Mouse (Mus musculus): Measurements from ENCODE around the gene Dnah8. TPM values are rescaled to one million over a fixed set of nuclear protein-coding genes. Genes with fewer than 3 reads are reported as not detected.

The Dnah8 gene
- polyA plus RNA-seq, 1 experiment from 2014 or later = 2.9 TPM

- 90% methylated on average over 19 of the region's 19 CpGs for WGBS
- no peak overlapping the region for H3K4me2 ChIP-seq (ENCODE audit: low read length)
- no peak for ATAC-seq
Observed at GRCm38 (mm10) chr17:30800261-30800985, 176.3 kb downstream of the Dnah8 start.

GRCm38 (mm10) chr17:30803668-30804067 is 179.5 kb downstream of the Dnah8 start:
- 92% methylated on average over 9 of the region's 9 CpGs for whole genome bisulfite sequencing
- H3K9ac ChIP-seq (ENCODE audit: low read depth, low read length) = no peak overlapping the region
- no peak overlapping the region for H3K27ac ChIP-seq (ENCODE audit: low read length)
- peaks cover 17% of the 10 kb centered on the region for H3K4me1 ChIP-seq (ENCODE audit: control insufficient read depth, insufficient read depth, low read length)
- no peaks in the 10 kb centered on the region for H3K9me3 ChIP-seq (replicated peaks; ENCODE audit: control insufficient read depth, low read length, poor library complexity, severe bottlenecking)
- H3K4me2 ChIP-seq (ENCODE audit: low read length) = no peak overlapping the region
- no peaks in the 10 kb centered on the region for H3K36me3 ChIP-seq (ENCODE audit: control insufficient read depth, insufficient read depth, low read length)
- no peak for ATAC-seq
- H3K4me3 ChIP-seq (ENCODE audit: low read depth, low read length) = no peak overlapping the region
- no peaks in the 10 kb centered on the region for H3K27me3 ChIP-seq (ENCODE audit: control insufficient read depth, insufficient read depth, low read depth, low read length)

More at GRCm38 (mm10) chr17:30800261-30800985, 176.3 kb downstream of the Dnah8 start:
- Histone ChIP-seq H3K27ac (ENCODE audit: low read length) (no peak overlapping the region), H3K36me3 (ENCODE audit: control insufficient read depth, insufficient read depth, low read length) (no peaks in the 10 kb centered on the region), H3K27me3 (ENCODE audit: control insufficient read depth, insufficient read depth, low read depth, low read length) (no peaks in the 10 kb centered on the region), H3K9ac (ENCODE audit: low read depth, low read length) (no peak overlapping the region), H3K4me3 (ENCODE audit: low read depth, low read length) (no peak overlapping the region), H3K4me1 (ENCODE audit: control insufficient read depth, insufficient read depth, low read length) (peaks cover 7% of the 10 kb centered on the region), H3K9me3 (replicated peaks; ENCODE audit: control insufficient read depth, low read length, poor library complexity, severe bottlenecking) (no peaks in the 10 kb centered on the region)

- peak overlapping the region; percentile 18; the same call in 1 of the 2 replicates for H3K9ac ChIP-seq (ENCODE audit: low read depth, low read length)
- H3K27me3 ChIP-seq (ENCODE audit: control insufficient read depth, insufficient read depth, low read depth, low read length) = no peaks in the 10 kb centered on the region
- H3K9me3 ChIP-seq (replicated peaks; ENCODE audit: control insufficient read depth, low read length, poor library complexity, severe bottlenecking) = no peaks in the 10 kb centered on the region
- 0 out of 2 replicates have a peak, but pooled peaks have one; percentile 27 for ATAC-seq
- H3K4me2 ChIP-seq (ENCODE audit: low read length) = no peak overlapping the region
- no peaks in the 10 kb centered on the region for H3K36me3 ChIP-seq (ENCODE audit: control insufficient read depth, insufficient read depth, low read length)
- 12% methylated on average over 8 of the region's 8 CpGs for WGBS
- no peak overlapping the region for H3K4me3 ChIP-seq (ENCODE audit: low read depth, low read length)
- peak overlapping the region; percentile 39; the same call in 1 of the 2 replicates for H3K27ac ChIP-seq (ENCODE audit: low read length)
- H3K4me1 ChIP-seq (ENCODE audit: control insufficient read depth, insufficient read depth, low read length) = peaks cover 29% of the 10 kb centered on the region
Observed at GRCm38 (mm10) chr17:30804955-30805354, 180.8 kb downstream of the Dnah8 start.

- H3K4me1 ChIP-seq (ENCODE audit: control insufficient read depth, insufficient read depth, low read length) = peaks cover 33% of the 10 kb centered on the region
- H3K4me2 ChIP-seq (ENCODE audit: low read length) = peak overlapping the region; percentile 21; the same call in 1 of the 2 replicates
- H3K4me3 ChIP-seq (ENCODE audit: low read depth, low read length) = no peak overlapping the region
- peak overlapping the region; percentile 60 for H3K27ac ChIP-seq (ENCODE audit: low read length)
- H3K27me3 ChIP-seq (ENCODE audit: control insufficient read depth, insufficient read depth, low read depth, low read length) = no peaks in the 10 kb centered on the region
- H3K9me3 ChIP-seq (replicated peaks; ENCODE audit: control insufficient read depth, low read length, poor library complexity, severe bottlenecking) = no peaks in the 10 kb centered on the region
- H3K9ac ChIP-seq (ENCODE audit: low read depth, low read length) = 0 out of 2 replicates have a peak overlapping the region, but pooled peaks have one; percentile 31
- 22% methylated on average over 12 of the region's 12 CpGs for WGBS
- no peaks in the 10 kb centered on the region for H3K36me3 ChIP-seq (ENCODE audit: control insufficient read depth, insufficient read depth, low read length)
- no peak for ATAC-seq
Observed at GRCm38 (mm10) chr17:30805511-30806059, 181.4 kb downstream of the Dnah8 start.

GRCm38 (mm10) chr17:30808866-30809660 is 184.9 kb downstream of the Dnah8 start:
- H3K27me3 ChIP-seq (ENCODE audit: control insufficient read depth, insufficient read depth, low read depth, low read length) = no peaks in the 10 kb centered on the region
- peak; percentile 68; the same call in 1 of the 2 replicates for ATAC-seq
- H3K4me3 ChIP-seq (ENCODE audit: low read depth, low read length) = no peak overlapping the region
- peaks cover 33% of the 10 kb centered on the region for H3K4me1 ChIP-seq (ENCODE audit: control insufficient read depth, insufficient read depth, low read length)
- 0 out of 2 replicates have a peak overlapping the region, but pooled peaks have one; percentile 33 for H3K4me2 ChIP-seq (ENCODE audit: low read length)
- 39% methylated on average over 15 of the region's 15 CpGs for WGBS
- no peaks in the 10 kb centered on the region for H3K36me3 ChIP-seq (ENCODE audit: control insufficient read depth, insufficient read depth, low read length)
- H3K27ac ChIP-seq (ENCODE audit: low read length) = peak overlapping the region; percentile 28; the same call in 1 of the 2 replicates
- no peak overlapping the region for H3K9ac ChIP-seq (ENCODE audit: low read depth, low read length)
- no peaks in the 10 kb centered on the region for H3K9me3 ChIP-seq (replicated peaks; ENCODE audit: control insufficient read depth, low read length, poor library complexity, severe bottlenecking)

GRCm38 (mm10) chr17:30809926-30810660 is 185.9 kb downstream of the Dnah8 start:
- ATAC-seq = no peak
- Histone ChIP-seq H3K4me2 (ENCODE audit: low read length) (no peak overlapping the region), H3K9ac (ENCODE audit: low read depth, low read length) (0 out of 2 replicates have a peak overlapping the region, but pooled peaks have one; percentile 20), H3K9me3 (replicated peaks; ENCODE audit: control insufficient read depth, low read length, poor library complexity, severe bottlenecking) (no peaks in the 10 kb centered on the region), H3K27me3 (ENCODE audit: control insufficient read depth, insufficient read depth, low read depth, low read length) (no peaks in the 10 kb centered on the region), H3K4me3 (ENCODE audit: low read depth, low read length) (no peak overlapping the region), H3K36me3 (ENCODE audit: control insufficient read depth, insufficient read depth, low read length) (no peaks in the 10 kb centered on the region), H3K4me1 (ENCODE audit: control insufficient read depth, insufficient read depth, low read length) (peaks cover 29% of the 10 kb centered on the region), H3K27ac (ENCODE audit: low read length) (peak overlapping the region; percentile 28; the same call in 1 of the 2 replicates)
- 53% methylated on average over 16 of the region's 16 CpGs for WGBS

GRCm38 (mm10) chr17:30818543-30818942 is 194.4 kb downstream of the Dnah8 start:
- no peak for ATAC-seq
- H3K36me3 ChIP-seq (ENCODE audit: control insufficient read depth, insufficient read depth, low read length) = no peaks in the 10 kb centered on the region
- no peak overlapping the region for H3K4me2 ChIP-seq (ENCODE audit: low read length)
- H3K27ac ChIP-seq (ENCODE audit: low read length) = no peak overlapping the region
- H3K4me1 ChIP-seq (ENCODE audit: control insufficient read depth, insufficient read depth, low read length) = no peaks in the 10 kb centered on the region
- WGBS = 94% methylated on average over 5 of the region's 5 CpGs
- no peaks in the 10 kb centered on the region for H3K27me3 ChIP-seq (ENCODE audit: control insufficient read depth, insufficient read depth, low read depth, low read length)
- no peak overlapping the region for H3K4me3 ChIP-seq (ENCODE audit: low read depth, low read length)
- no peaks in the 10 kb centered on the region for H3K9me3 ChIP-seq (replicated peaks; ENCODE audit: control insufficient read depth, low read length, poor library complexity, severe bottlenecking)
- no peak overlapping the region for H3K9ac ChIP-seq (ENCODE audit: low read depth, low read length)

- H3K27me3 ChIP-seq (ENCODE audit: control insufficient read depth, insufficient read depth, low read depth, low read length) = no peaks in the 10 kb centered on the region
- 95% methylated on average over 8 of the region's 8 CpGs for WGBS
- no peaks in the 10 kb centered on the region for H3K4me1 ChIP-seq (ENCODE audit: control insufficient read depth, insufficient read depth, low read length)
- H3K4me2 ChIP-seq (ENCODE audit: low read length) = no peak overlapping the region
- no peak for ATAC-seq
- H3K27ac ChIP-seq (ENCODE audit: low read length) = no peak overlapping the region
- H3K4me3 ChIP-seq (ENCODE audit: low read depth, low read length) = no peak overlapping the region
- H3K9me3 ChIP-seq (replicated peaks; ENCODE audit: control insufficient read depth, low read length, poor library complexity, severe bottlenecking) = no peaks in the 10 kb centered on the region
- no peak overlapping the region for H3K9ac ChIP-seq (ENCODE audit: low read depth, low read length)
- no peaks in the 10 kb centered on the region for H3K36me3 ChIP-seq (ENCODE audit: control insufficient read depth, insufficient read depth, low read length)
Observed at GRCm38 (mm10) chr17:30819134-30819533, 195.0 kb downstream of the Dnah8 start.

Measured in midbrain, embryonic 16.5 days (tissue).